Mouse (Mus musculus) CH12.LX (cell line): Measurements from ENCODE around the gene Stc2. TPM values are rescaled to one million over a fixed set of nuclear protein-coding genes. Genes with fewer than 3 reads are reported as not detected.

Experiments
- DNase-seq: peaks from one replicate; pipeline ENCODE4 v3.0.0-alpha.2; 2013; ENCODE audit errors: extremely low read depth
- H3K27ac ChIP-seq: 2 replicates; pipeline ENCODE4 v1.5.1; 2012; ENCODE audit warnings: low read depth, mild to moderate bottlenecking, control low read depth, moderate library complexity; ENCODE audit not compliant: insufficient read depth
- H3K27me3 ChIP-seq: replicated peaks from 2 replicates; pipeline ENCODE3; 2012; ENCODE audit warnings: inconsistent platforms
- H3K36me3 ChIP-seq, 2 experiments: replicated peaks in 1 of 2; 2 replicates each; pipeline versions ENCODE3 to v1.6.1; 2012; ENCODE audit warnings: inconsistent platforms in 1 of 2, low read length in 1 of 2, mild to moderate bottlenecking in 1 of 2, mixed read lengths in 1 of 2, moderate library complexity in 1 of 2; ENCODE audit not compliant: control insufficient read depth in 1 of 2, insufficient read depth in 1 of 2
- H3K4me1 ChIP-seq, 2 experiments: 2 replicates each; pipeline ENCODE4 v1.6.1; 2012; ENCODE audit warnings: inconsistent platforms in 1 of 2, moderate library complexity in 1 of 2; ENCODE audit not compliant: insufficient read depth in 2 of 2, control insufficient read depth in 1 of 2
- H3K4me2 ChIP-seq: 2 replicates; pipeline ENCODE4 v1.6.1; 2012; ENCODE audit warnings: low read depth, mild to moderate bottlenecking, control low read depth; ENCODE audit not compliant: poor library complexity, insufficient read depth, severe bottlenecking
- H3K4me3 ChIP-seq, 3 experiments: fragments of 150-350 bp in 1 of 3; sonication (generic) in 1 of 3; replicated peaks in 1 of 3; 2 replicates each; pipeline versions ENCODE3 to v1.5.1; 2011 to 2012; ENCODE audit warnings: low read depth in 2 of 3, low read length in 2 of 3, mild to moderate bottlenecking in 2 of 3, moderate library complexity in 2 of 3, control low read depth in 1 of 3, improper control_type of control experiment in 1 of 3, inconsistent platforms in 1 of 3, mixed read lengths in 1 of 3; ENCODE audit not compliant: poor library complexity in 1 of 3
- H3K79me2 ChIP-seq: replicated peaks from 2 replicates; pipeline ENCODE4 v1.6.1; 2012; ENCODE audit warnings: mild to moderate bottlenecking, moderate library complexity; ENCODE audit not compliant: control insufficient read depth, poor library complexity, insufficient read depth, severe bottlenecking; ENCODE audit errors: extremely low read depth
- H3K9ac ChIP-seq: 2 replicates; pipeline ENCODE4 v1.6.1; 2012; ENCODE audit warnings: low read depth, mild to moderate bottlenecking, control low read depth, moderate library complexity; ENCODE audit not compliant: insufficient read depth
- H3K9me3 ChIP-seq: replicated peaks from 2 replicates; pipeline ENCODE3; 2012; ENCODE audit warnings: low read length, inconsistent platforms, mixed read lengths
- CTCF ChIP-seq, 2 experiments: IDR thresholded peaks in 1 of 2; conservative IDR thresholded peaks in 1 of 2; 2 replicates each; pipeline ENCODE4 v1.5.1; 2011 to 2012; ENCODE audit warnings: low read depth in 2 of 2, low read length in 2 of 2, improper control_type of control experiment in 1 of 2, inconsistent platforms in 1 of 2, mild to moderate bottlenecking in 1 of 2, moderate library complexity in 1 of 2
- E2F4 ChIP-seq: IDR thresholded peaks from 2 replicates; pipeline ENCODE4 v1.6.1; 2011; ENCODE audit warnings: low read depth, low read length, improper control_type of control experiment; ENCODE audit not compliant: insufficient replicate concordance
- ELF1 ChIP-seq: IDR thresholded peaks from 2 replicates; pipeline ENCODE4 v1.6.1; 2014; ENCODE audit warnings: low read depth, mild to moderate bottlenecking, inconsistent platforms, low read length, improper control_type of control experiment
- EP300 ChIP-seq: IDR thresholded peaks from 2 replicates; pipeline ENCODE4 v1.6.1; 2011; ENCODE audit warnings: low read length, improper control_type of control experiment
- ETS1 ChIP-seq: conservative IDR thresholded peaks from 2 replicates; pipeline ENCODE4 v1.6.1; 2012; ENCODE audit warnings: low read depth, mild to moderate bottlenecking, inconsistent platforms, low read length, improper control_type of control experiment, moderate library complexity
- GABPA ChIP-seq: IDR thresholded peaks from 2 replicates; pipeline ENCODE4 v1.6.1; 2012; ENCODE audit warnings: low read depth, low read length, improper control_type of control experiment, inconsistent platforms; ENCODE audit not compliant: insufficient replicate concordance
- IRF4 ChIP-seq: IDR thresholded peaks from 2 replicates; pipeline ENCODE4 v1.6.1; 2014; ENCODE audit warnings: low read depth, mild to moderate bottlenecking, inconsistent platforms, low read length, improper control_type of control experiment
- JUN ChIP-seq: IDR thresholded peaks from 2 replicates; pipeline ENCODE4 v1.6.1; 2011; ENCODE audit warnings: low read depth, mild to moderate bottlenecking, low read length, improper control_type of control experiment, moderate library complexity; ENCODE audit not compliant: insufficient read depth
- JUND ChIP-seq: conservative IDR thresholded peaks from 2 replicates; pipeline ENCODE4 v1.6.1; 2011; ENCODE audit warnings: low read depth, low read length, improper control_type of control experiment
- KAT2A ChIP-seq: IDR thresholded peaks from 2 replicates; pipeline ENCODE4 v1.6.1; 2012; ENCODE audit warnings: low read length, improper control_type of control experiment, inconsistent platforms; ENCODE audit not compliant: insufficient replicate concordance
- MAFK ChIP-seq: IDR thresholded peaks from 2 replicates; pipeline ENCODE4 v1.6.1; 2011; ENCODE audit warnings: low read length, improper control_type of control experiment; ENCODE audit not compliant: insufficient replicate concordance
- MAX ChIP-seq: IDR thresholded peaks from 2 replicates; pipeline ENCODE4 v1.6.1; 2011; ENCODE audit warnings: low read length, improper control_type of control experiment
- MAZ ChIP-seq: IDR thresholded peaks from 2 replicates; pipeline ENCODE4 v1.6.1; 2012; ENCODE audit warnings: low read depth, mild to moderate bottlenecking, inconsistent platforms, low read length, improper control_type of control experiment, moderate library complexity
- MXI1 ChIP-seq: IDR thresholded peaks from 2 replicates; pipeline ENCODE4 v1.6.1; 2011; ENCODE audit warnings: mild to moderate bottlenecking, low read depth, low read length, improper control_type of control experiment
- NELFE ChIP-seq: IDR thresholded peaks from 2 replicates; pipeline ENCODE4 v1.6.1; 2011; ENCODE audit warnings: low read depth, low read length, improper control_type of control experiment
- PAX5 ChIP-seq: IDR thresholded peaks from 2 replicates; pipeline ENCODE4 v1.6.1; 2012; ENCODE audit warnings: low read length, inconsistent platforms, mixed read lengths
- POLR2A ChIP-seq: IDR thresholded peaks from 2 replicates; pipeline ENCODE4 v1.6.1; 2011; ENCODE audit warnings: low read depth, mild to moderate bottlenecking, improper control_type of control experiment, low read length
- SIN3A ChIP-seq: IDR thresholded peaks from 2 replicates; pipeline ENCODE4 v1.6.1; 2012; ENCODE audit warnings: low read length, improper control_type of control experiment, inconsistent platforms
- SMC3 ChIP-seq: IDR thresholded peaks from 2 replicates; pipeline ENCODE4 v1.6.1; 2011; ENCODE audit warnings: low read depth, low read length, improper control_type of control experiment
- TBP ChIP-seq: conservative IDR thresholded peaks from 2 replicates; pipeline ENCODE4 v1.6.1; 2011; ENCODE audit warnings: low read depth, low read length, improper control_type of control experiment
- TCF12 ChIP-seq: IDR thresholded peaks from 2 replicates; pipeline ENCODE4 v1.6.1; 2014; ENCODE audit warnings: low read depth, mild to moderate bottlenecking, inconsistent platforms, low read length, improper control_type of control experiment
- UBTF ChIP-seq: IDR thresholded peaks from 2 replicates; pipeline ENCODE4 v1.6.1; 2012; ENCODE audit warnings: low read depth, mild to moderate bottlenecking, inconsistent platforms, low read length, improper control_type of control experiment, moderate library complexity
- USF1 ChIP-seq: IDR thresholded peaks from 2 replicates; pipeline ENCODE4 v1.6.1; 2014; ENCODE audit warnings: low read depth, mild to moderate bottlenecking, inconsistent platforms, low read length, improper control_type of control experiment
- ZC3H11A ChIP-seq: IDR thresholded peaks from 2 replicates; pipeline ENCODE4 v1.6.1; 2012; ENCODE audit warnings: low read depth, mild to moderate bottlenecking, inconsistent platforms, low read length, improper control_type of control experiment
- ZKSCAN1 ChIP-seq: IDR thresholded peaks from 2 replicates; pipeline ENCODE4 v1.6.1; 2012; ENCODE audit warnings: low read depth, inconsistent platforms, low read length, improper control_type of control experiment, borderline replicate concordance
- ZMIZ1 ChIP-seq: IDR thresholded peaks from 2 replicates; pipeline ENCODE4 v1.6.1; 2012; ENCODE audit warnings: low read depth, mild to moderate bottlenecking, inconsistent platforms, low read length, improper control_type of control experiment
- ZNF384 ChIP-seq: IDR thresholded peaks from 2 replicates; pipeline ENCODE4 v1.6.1; 2012; ENCODE audit warnings: low read depth, low read length, improper control_type of control experiment, inconsistent platforms
- dilution Hi-C: fragments of 300-500 bp; cut with MboI; formaldehyde crosslinking; loops from 2 replicates; pipeline ENCODE4 v1.14.3; 2020; ENCODE audit warnings: low sequenced_read_pairs; ENCODE audit not compliant: extremely low pct_unique_long_range_greater_than_20kb, extremely low pct_ligation_motif_present
- in situ Hi-C: fragments of 300-500 bp; cut with MboI; formaldehyde crosslinking; loops from 3 replicates; pipeline ENCODE4 v1.14.3; 2019; ENCODE audit warnings: low sequenced_read_pairs, low pct_ligation_motif_present, low pct_unique_long_range_greater_than_20kb, mixed read lengths
- polyA plus RNA-seq: library from polyadenylated mRNA; unstranded; fragments of >175 nt; gene quantifications from 2 replicates; pipeline ENCODE4 v1.2.1, GENCODE M21; 2012; ENCODE audit warnings: low read depth; ENCODE audit not compliant: insufficient read length
- total RNA-seq, 2 experiments: library from RNA; depleted of rRNA; stranded (reverse); fragments of 300-350 nt in 1 of 2; fragments of >200 nt in 1 of 2; gene quantifications; 2 replicates each; pipeline ENCODE4 v1.2.3; 2012 to 2014

Gene Stc2
- total and polyA plus RNA-seq, 3 experiments, result not detected

DNA sequence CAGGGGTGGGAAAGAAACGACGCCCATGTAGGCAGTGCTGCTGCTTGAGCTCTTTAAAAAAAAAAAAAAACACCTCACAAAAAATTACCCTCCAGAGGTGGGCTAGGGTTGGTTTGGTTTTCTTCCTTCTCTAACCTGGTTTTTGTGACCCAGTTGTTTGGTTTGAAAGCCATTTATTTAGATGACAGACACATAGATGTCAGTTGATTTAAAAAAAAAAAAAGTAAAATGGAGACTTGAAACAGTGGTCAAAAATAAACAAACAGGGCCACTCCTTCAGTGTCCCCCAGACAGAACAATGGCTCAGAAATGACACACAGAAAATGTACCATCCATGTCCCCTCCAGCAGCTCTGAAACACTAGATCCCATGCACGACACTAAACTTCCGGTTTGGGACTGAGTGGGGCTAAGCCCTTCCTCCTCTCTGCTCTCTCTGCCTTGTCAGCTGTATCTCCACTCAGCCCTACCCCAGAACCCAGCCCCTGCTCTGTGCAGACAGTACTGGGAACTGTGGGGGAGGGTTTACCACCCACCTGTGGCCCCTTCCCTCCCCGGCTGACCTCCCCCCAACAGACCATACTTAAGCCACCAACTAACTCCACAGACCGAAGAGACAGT, 10.5 kb downstream of the Stc2 start:
- no peaks in the 10 kb centered on the region for H3K9me3 ChIP-seq
- dilution Hi-C loops, result no loop called here
- no peak overlapping the region for H3K4me3 ChIP-seq
- H3K9ac ChIP-seq, result no peak overlapping the region
- H3K4me2 ChIP-seq, result no peak overlapping the region
- H3K4me1 ChIP-seq, result peaks cover 4 to 30% of the 10 kb centered on the region in 2 experiments; a peak in 2 of 4 replicates
- H3K79me2 ChIP-seq, result no peaks in the 10 kb centered on the region
- in situ Hi-C loops, result no loop called here
- no peak overlapping the region for H3K27ac ChIP-seq
- H3K27me3 ChIP-seq, result no peaks in the 10 kb centered on the region
- H3K36me3 ChIP-seq, result no peaks in the 10 kb centered on the region
- DNase-seq, result no peak
- TF ChIP-seq TBP (no peak), IRF4 (no peak), CTCF (conservative IDR thresholded peaks at IDR 0.05 in 1 of 2, IDR thresholded peaks at IDR 0.05 in 1 of 2; ENCODE audit: low read depth in 2 of 2, low read length in 2 of 2) (no peak), EP300 (no peak), USF1 (no peak), POLR2A (no peak), ETS1 (no peak), SMC3 (no peak), MAFK (no peak), GABPA (no peak), PAX5 (no peak), TCF12 (no peak), NELFE (no peak), JUND (no peak), ZC3H11A (no peak), ZKSCAN1 (no peak), KAT2A (no peak), E2F4 (no peak)

DNA sequence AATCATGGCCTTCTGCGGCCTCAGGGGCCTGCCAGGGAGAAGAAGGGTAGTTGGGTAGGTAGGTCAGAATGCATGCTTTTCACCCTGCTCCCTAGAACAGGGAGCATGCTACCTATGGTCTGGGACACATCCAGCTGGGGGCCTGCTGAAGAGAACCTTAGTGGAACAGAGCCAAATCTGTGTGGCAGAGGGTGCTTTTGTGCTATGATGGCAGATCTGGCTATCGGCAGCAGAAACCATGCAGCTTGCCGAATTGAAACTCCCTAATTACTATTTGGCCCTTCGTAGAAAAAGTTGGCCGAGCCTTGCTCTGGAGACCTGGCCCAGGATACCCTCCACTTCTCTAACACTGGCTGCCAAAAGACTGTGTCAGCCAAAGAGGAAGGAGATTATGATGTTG, 11.4 kb downstream of the Stc2 start:
- dilution Hi-C loops (no loop called here), in situ Hi-C loops (no loop called here)
- no peak overlapping the region for H3K4me2 ChIP-seq
- H3K4me3 ChIP-seq, result no peak overlapping the region
- H3K36me3 ChIP-seq, result no peaks in the 10 kb centered on the region
- DNase-seq, result no peak
- no peaks in the 10 kb centered on the region for H3K27me3 ChIP-seq
- peaks cover 5 to 34% of the 10 kb centered on the region in 2 experiments; a peak in 2 of 4 replicates for H3K4me1 ChIP-seq
- H3K9me3 ChIP-seq, result no peaks in the 10 kb centered on the region
- H3K79me2 ChIP-seq, result no peaks in the 10 kb centered on the region
- H3K27ac ChIP-seq, result no peak overlapping the region
- TF ChIP-seq ELF1, result no peak
- TF ChIP-seq UBTF, result no peak
- no peak for TF ChIP-seq ETS1
- TF ChIP-seq TCF12, result no peak
- TF ChIP-seq ZMIZ1, result no peak
- TF ChIP-seq PAX5, result no peak
- no peak for TF ChIP-seq JUND
- TF ChIP-seq TBP, result no peak
- TF ChIP-seq MAX, result no peak
- no peak for TF ChIP-seq MXI1
- TF ChIP-seq SIN3A, result no peak
- no peak for TF ChIP-seq ZNF384
- no peak for TF ChIP-seq POLR2A
- no peak for TF ChIP-seq NELFE
- TF ChIP-seq JUN, result no peak
- no peak for TF ChIP-seq MAZ
- H3K9ac ChIP-seq, result no peak overlapping the region
